Mouse (Mus musculus) kidney, postnatal 4 days (tissue): ENCODE data around the gene Kcnj15.

Source experiments
- DNase-seq, 2 experiments: peaks; one replicate each; pipeline ENCODE4 v3.0.0; 2021; ENCODE audit warnings: mixed read lengths in 2 of 2

Gene Kcnj15

GRCm38 (mm10) chr16:95245499-95245898 is 11.9 kb upstream of the Kcnj15 start:
- DNase-seq: no peak

- no peak for DNase-seq
Measured at GRCm38 (mm10) chr16:95248646-95249045, 8.7 kb upstream of the Kcnj15 start.

DNA sequence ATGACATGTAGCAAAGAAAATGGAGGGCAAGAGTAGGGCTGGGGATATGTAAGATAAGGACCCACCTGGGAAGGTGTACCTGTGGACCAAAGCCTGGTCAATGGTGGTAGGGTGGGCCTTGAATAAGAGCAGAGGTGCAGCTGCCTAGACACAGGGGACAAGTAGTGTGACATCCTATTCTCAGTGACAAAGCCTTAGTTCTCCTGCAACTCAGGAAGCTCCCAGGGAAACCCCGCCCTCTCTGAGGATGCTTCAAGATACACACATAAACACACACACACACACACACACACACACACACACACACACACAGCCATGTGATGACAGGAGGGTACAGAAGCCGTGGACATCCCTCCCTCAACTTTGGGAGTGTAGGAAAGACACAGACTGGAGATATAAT is 710 bp upstream of the Kcnj15 start:
- DNase-seq: no peak

- DNase-seq: no peak
Measured at GRCm38 (mm10) chr16:95258100-95258499, 742 bp downstream of the Kcnj15 start.

GRCm38 (mm10) chr16:95259505-95259904 is 2.1 kb downstream of the Kcnj15 start:
- DNase-seq: peak; percentile 41 to 59

DNA sequence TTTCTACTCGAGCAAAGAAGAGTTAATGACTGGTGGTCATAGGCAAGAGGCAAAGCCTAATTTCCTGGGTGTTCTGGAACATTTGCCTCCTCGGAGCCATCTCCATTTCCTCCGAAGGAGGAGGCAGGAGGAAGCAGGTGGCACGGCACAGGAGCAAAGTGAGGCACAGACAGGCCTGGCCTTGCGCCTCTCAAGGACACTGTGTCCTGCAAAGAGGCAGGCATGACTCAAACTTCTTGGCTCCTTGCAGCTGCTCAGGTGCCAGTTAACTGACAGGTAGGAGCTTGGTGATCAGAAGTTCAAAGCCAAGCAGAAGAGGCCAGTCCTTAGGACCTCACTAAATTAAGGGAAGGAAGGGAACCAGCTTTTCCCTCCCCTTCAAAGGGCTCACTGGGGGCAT is 3.3 kb downstream of the Kcnj15 start:
- no peak for DNase-seq

- DNase-seq: no peak
Measured at GRCm38 (mm10) chr16:95261807-95262206, 4.4 kb downstream of the Kcnj15 start.

GRCm38 (mm10) chr16:95262706-95263363 is 5.5 kb downstream of the Kcnj15 start:
- DNase-seq: no peak

GRCm38 (mm10) chr16:95264324-95264723 is 7.0 kb downstream of the Kcnj15 start:
- DNase-seq: no peak

DNA sequence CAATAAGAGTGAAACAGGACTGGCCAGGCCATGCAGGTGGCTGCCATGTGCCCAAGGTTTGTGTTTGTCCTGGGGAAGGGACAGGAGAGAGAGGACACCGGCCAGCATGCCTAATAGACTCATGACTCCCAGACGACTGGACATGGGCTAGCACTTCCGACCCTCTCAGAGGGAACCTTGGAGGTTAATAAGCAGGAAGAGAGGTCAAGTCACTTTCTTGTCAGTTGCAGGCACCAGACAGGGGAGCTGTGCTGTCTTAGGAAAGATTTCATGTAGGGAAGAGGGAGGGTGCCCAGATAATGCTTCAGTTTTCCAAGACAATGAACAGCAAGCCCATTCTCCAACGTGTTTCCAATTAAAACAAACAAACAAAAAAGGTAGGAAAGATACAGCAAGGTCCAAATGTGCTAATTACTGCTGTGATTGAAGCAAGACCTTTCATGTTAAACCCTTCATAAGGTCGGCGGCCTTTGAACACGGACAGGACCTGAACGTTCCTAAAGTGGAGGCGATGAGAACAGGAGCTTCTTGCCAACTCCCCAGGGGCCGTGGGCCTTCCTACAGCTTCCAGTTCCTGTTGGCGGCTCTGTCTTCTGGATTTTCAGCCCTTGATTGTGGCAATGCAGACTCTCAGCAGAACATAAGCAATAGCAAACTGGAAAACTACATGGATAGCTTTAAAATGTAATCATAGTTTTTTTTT is 10.3 kb downstream of the Kcnj15 start:
- DNase-seq: no peak

DNA sequence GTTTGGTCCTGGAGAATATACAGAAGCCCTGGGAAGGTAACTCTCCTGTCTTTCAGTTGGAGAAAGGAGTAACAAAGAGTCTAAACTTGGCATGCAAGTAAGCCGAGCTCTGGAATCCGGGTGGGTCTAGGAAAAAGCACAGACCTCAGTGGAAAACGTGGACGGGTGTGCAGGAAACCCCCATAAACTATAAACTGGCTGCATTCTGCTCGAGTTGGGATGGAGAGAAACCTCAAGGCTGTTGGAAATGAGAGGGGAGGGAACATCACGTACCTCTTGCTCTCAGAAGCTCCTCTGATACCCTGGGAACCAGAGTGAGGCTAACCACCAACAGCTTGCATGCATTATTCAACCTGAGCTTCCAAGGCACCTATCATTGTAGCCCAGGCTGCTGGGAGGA is 12.3 kb downstream of the Kcnj15 start:
- DNase-seq: no peak

DNA sequence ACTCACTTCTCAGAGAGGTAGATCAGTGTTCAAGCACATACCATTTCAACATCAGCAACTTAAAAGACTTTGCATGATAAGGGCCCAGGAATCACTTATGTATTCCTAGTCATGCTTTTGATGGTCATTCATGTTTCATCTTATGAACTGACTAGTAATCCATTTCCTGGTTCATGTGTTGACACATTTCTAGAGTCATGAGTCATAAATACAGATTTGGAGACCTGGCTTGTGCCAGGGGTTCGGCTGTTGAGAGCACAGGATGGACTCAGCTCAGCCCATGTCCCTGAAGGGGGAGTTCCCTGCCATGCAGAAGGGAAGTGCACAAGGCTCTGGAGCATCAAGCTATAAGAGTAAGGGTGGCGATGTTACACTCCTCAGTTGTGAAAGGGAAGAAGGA is 15.7 kb downstream of the Kcnj15 start:
- no peak for DNase-seq

DNA sequence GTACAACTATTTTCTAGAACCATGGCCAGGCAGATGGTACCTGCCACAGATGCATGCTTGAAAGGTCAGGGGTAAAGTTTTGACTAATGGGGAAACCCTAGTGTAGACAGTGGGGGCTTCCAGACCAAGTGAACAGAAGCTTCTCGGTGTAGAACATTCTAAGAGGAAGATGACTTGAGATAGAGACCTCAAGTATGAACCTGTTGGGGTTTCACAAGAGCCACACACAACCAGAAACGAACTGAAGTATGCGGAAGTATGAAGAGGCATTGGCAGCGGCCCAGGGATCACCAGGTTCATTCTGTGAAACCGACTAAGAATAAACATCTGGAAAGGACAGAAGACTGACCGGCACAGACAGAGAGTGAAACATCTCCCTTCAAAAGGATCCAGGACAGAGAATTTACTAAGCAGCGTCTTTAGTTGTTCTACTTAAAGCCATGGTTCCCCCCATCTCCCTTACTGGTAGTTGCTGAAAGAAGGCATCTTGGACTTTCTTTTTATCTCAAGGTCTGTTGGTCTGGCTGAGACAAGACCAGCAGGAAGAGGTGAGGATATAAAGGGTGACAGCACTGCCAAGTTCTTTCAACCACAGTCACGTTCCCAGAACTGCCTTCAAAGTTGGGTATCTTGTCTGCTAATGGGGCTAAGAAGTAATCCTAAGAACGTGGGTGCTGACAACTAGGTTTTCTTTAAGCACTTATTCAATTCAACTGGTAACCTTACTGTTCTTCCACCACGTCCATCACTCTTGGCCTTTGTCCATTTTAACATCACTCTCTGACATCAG is 18.6 kb downstream of the Kcnj15 start:
- DNase-seq: peak; percentile 43 to 61

DNA sequence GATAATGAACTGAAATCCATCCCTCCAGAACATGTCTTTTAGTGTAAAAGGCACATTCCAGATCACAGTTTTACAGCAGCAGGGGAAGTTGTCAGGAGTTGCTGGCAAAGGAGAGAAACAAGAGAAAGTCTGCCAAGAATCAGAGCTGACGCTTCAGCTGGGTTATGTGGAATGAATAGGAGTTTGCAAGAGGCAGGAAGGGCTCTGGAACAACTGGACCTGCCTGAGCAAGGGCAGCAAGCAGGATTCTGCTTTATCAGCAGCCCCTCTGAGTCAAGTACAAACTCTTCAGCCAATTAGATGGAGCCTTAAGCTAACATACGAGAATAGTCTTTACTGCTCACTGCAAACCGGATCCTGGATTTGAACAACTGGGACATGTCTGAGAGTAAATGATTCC is 21.7 kb downstream of the Kcnj15 start:
- no peak for DNase-seq

DNA sequence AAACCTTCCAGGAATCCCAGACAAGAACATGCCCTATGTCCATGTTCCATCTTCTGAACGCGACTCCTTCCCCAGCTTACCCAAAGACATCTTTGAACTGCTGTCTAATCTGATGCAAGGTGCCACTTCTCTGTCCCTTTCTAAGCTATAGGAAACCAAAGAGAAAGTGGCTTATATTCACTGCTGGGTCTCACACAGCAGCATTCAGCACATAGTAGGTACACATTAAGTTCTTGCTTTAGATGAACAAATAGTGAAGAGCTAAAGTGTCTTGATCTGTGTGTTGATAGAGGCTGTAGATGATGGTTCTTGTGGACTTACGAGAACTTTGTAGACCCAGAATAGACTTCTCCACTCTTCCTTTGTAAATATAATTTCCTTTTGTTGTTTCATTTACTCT is 23.0 kb downstream of the Kcnj15 start:
- DNase-seq: no peak

DNA sequence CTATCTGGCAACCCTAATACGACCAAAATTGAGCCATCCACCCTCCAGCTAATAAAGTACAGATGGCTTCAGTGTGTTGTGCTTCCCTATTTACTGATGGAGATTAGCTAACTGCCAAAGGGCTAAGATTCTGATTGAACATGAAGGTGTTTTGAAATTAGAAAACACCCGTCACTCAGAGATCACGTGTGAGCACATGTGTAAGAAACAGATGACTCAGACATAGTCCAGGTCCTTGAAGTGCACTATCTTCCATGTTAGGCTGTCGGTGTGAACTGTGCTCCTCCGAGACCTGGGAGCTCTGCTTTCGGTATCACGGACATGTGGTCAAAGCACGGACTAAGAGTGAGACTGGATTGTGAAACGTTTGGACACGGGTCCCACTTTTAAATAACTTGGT is 26.0 kb downstream of the Kcnj15 start:
- no peak for DNase-seq

- no peak for DNase-seq
Measured at GRCm38 (mm10) chr16:95284085-95284727, 26.8 kb downstream of the Kcnj15 start.

- DNase-seq: no peak
Measured at GRCm38 (mm10) chr16:95285043-95285442, 27.7 kb downstream of the Kcnj15 start.

DNA sequence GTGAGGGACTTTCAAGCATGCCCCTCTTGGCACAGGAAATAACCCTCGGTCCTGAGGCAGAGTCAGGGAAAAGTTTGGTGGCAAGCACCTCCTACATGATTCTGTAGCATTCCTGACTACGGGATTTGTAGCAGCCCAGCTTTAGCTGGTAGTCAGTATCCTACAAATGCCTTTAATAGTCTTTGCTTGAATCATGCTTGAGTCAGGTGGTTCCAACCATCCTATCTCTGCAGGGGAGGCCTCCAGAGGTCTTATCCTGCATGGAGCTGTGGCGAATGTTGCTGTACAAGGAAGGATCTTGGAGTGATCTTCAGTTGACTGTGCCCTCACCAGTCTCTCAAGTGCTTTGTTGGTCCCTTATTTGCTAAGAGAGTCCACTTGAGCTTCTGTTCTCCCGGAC is 28.4 kb downstream of the Kcnj15 start:
- no peak for DNase-seq

DNA sequence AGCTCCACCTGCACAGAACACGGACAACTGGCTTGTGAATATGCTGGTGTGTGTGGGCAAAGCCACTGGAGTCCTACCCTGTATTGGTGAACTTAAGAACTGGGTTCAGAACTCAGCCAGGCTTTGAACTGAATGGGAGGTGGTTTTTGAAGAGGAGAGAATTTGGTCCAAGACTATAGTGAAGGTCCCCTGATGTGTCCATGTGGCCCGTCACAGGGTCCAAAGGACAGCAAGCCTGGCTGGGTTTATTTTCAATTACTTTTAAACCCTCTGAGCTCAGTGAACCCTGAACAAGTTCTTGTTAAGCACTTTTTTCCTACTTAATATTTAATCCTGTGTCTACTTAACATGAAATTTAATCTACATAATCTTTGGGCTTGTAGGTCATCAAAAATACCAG is 30.3 kb downstream of the Kcnj15 start:
- peak; percentile 39 to 68 for DNase-seq

DNA sequence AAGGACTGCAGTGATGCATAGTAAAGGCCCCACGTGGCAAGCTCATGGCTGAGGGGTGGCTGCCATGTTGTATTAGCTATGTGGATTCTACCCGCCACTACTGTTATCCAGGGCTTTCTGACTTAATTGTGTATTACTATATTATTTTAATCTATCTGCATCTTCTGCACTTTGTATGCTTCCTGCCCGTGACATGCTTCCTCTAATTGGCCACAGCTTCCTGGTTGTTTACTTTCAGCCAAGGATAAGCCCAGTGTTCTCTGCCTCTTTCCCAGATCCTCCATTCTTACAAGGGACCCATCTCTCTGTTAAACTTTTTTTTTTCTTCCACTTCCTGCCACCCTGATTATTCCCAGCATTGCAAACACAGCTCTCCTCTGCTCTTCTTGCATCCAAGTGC is 32.0 kb downstream of the Kcnj15 start:
- DNase-seq: no peak

GRCm38 (mm10) chr16:95291450-95292101 is 34.2 kb downstream of the Kcnj15 start:
- DNase-seq: peak; percentile 59 to 73
